Mouse (Mus musculus): ENCODE results near the gene Eif3g. TPM values are rescaled to one million over a fixed set of nuclear protein-coding genes. Genes with fewer than 3 reads are reported as not detected.

Eif3g gene
- total RNA-seq (2021) = 100 to 1,000 TPM; 109 to 113 TPM

DNA sequence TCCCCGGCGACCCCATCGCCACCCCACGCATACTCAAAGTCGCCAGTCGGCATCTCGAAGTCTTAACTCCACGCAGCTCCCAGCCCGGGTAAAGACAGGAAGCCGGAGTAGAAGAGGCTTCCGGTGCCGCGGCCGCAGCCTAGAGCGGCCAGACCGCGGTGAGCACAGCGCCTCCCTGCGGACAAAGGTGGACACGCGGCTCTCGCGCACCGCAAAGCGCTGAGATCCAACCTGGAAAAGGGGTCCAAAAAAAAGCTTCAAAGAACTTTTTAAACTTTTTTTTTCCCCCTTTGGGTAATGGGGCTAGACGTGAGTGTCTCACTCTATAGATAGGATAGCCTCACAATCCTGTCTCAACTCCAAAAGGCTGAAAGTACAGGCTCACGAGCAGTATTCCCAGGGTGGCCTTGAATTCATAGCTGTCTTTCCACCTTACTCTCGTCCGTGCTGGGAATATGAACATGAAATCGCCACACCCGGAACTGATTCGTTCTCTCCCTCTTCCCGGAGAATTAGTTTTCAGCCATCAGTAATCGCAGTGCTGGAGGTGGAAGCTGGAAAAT, at the start of gene Eif3g:
Gene Eif3g (minus strand): TSS at position 113 of the 563 bp plus-strand sequence.
- DNase-seq = peak; percentile 88 to 91
- intact Hi-C loops (cut with DNase I) = no loop called here

DNA sequence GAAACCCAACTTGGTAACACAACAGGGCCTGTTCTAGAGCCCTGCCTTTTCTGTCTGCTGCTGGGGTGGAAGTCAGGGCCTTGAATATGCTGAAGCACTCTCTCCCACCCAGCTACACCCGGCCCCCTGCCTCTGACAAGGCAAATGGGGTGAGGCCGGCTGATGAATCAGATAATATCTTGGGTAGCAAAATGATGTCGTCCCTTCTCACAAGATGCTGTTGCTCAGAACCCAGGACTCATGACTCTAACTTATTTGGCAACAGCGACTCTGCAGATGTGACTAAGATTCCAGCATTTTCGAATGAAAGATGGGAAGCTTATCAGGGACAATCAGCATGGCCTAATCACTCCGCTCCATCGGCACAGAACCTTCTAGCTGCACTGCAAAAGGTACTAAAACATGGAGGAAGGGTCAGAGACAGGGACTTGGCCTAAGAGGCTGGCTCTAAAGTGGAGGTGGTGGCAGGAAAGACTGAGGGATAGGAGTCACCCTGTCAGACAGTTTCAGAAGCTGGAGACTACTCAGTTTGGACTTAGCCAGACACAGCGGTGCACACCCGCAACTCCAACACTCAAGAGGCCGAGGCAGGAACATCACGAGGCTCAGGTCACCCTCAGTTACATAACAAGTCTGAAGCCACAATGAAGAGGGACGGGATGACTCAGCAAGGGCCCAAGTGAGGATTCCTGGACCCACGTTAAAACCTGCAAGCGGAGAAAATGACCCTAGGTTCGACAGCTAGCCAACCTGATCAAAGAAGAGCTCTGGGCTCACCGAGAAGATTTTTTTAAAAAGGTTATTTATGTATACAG, 47.9 kb upstream of the Eif3g start:
- intact Hi-C loops (cut with DNase I) = no loop called here
- DNase-seq = no peak

GRCm38 (mm10) chr9:20944697-20945370, 46.4 kb upstream of the Eif3g start:
- no peak for DNase-seq
- intact Hi-C loops (cut with DNase I) = no loop called here

GRCm38 (mm10) chr9:20943911-20944310, 45.5 kb upstream of the Eif3g start:
- intact Hi-C loops (cut with DNase I) = no loop called here
- no peak for DNase-seq

- peak; percentile 28 to 49 for DNase-seq
- intact Hi-C loops (cut with DNase I) = no loop called here
Measured at GRCm38 (mm10) chr9:20943396-20943795, 45.0 kb upstream of the Eif3g start.

DNA sequence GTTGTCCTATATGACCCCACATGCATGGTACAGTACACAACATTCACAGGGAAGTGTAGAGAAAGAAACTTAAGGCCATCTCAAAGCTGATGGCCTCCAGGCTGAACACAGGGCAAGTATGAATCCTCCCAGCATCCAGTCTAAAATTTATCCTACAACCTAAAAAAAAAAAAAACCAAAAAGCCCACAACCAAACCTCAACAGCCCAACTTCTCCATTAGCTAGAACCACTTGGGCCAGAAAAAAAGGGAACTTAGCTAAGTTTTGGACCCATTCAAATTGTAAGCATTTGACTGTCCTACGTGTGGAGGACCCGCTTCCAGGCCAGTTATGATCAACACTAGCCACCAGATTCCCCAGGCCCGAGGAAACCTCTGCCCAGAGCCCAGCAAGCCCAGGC, 24.8 kb upstream of the Eif3g start:
- intact Hi-C loops (cut with DNase I) = no loop called here
- DNase-seq = no peak

DNA sequence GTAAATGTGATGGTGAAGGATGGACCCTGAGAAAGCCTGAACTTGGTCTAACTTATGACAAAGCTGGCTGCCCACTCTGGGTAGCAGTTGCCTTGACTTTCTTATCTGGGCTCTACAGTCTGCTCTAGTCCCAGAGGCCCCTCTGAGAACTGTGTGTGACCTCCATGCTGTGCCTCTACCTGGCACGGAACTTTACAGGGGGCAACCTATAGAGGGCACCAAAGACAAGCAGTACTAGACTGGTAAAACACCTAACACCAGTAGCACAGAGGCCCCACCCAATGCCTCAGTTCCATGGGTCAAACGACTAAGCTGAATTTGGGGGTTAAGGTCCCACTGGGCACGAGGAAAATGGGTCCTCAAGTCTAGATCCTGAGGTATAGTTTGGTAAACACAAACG, 17.7 kb upstream of the Eif3g start:
- intact Hi-C loops (cut with DNase I) = loop anchor here (5.0 kb wide), 1 partner anchor 81 kb away; no protein-coding TSS in a partner anchor
- DNase-seq = peak; percentile 22 to 23

GRCm38 (mm10) chr9:20909948-20910347, 11.5 kb upstream of the Eif3g start:
- peak; percentile 52 to 53 for DNase-seq
- intact Hi-C loops (cut with DNase I) = no loop called here

DNA sequence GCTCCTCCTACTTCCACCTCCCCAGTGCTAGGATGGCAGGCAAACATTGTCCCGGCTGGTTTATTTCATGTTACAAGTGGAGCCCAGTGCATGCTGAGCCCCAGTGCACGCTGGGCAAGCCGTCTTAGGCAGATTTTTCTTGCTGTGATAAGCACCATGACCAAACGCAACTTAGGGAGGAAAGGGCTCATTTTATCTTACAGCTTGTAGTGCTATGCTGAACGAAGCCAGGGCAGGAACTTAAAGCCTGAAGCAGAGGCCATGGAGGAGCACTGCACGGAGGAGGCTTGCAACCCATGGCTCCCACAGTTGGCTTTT, 3.7 kb upstream of the Eif3g start:
- intact Hi-C loops (cut with DNase I) = no loop called here
- DNase-seq = no peak

- intact Hi-C loops (cut with DNase I) = loop anchor here (2.0 kb wide), 2 partner anchors 99 to 235 kb away; no protein-coding TSS in a partner anchor
- DNase-seq = peak; percentile 58 to 73
Measured at GRCm38 (mm10) chr9:20901466-20902173, 3.2 kb upstream of the Eif3g start.

DNA sequence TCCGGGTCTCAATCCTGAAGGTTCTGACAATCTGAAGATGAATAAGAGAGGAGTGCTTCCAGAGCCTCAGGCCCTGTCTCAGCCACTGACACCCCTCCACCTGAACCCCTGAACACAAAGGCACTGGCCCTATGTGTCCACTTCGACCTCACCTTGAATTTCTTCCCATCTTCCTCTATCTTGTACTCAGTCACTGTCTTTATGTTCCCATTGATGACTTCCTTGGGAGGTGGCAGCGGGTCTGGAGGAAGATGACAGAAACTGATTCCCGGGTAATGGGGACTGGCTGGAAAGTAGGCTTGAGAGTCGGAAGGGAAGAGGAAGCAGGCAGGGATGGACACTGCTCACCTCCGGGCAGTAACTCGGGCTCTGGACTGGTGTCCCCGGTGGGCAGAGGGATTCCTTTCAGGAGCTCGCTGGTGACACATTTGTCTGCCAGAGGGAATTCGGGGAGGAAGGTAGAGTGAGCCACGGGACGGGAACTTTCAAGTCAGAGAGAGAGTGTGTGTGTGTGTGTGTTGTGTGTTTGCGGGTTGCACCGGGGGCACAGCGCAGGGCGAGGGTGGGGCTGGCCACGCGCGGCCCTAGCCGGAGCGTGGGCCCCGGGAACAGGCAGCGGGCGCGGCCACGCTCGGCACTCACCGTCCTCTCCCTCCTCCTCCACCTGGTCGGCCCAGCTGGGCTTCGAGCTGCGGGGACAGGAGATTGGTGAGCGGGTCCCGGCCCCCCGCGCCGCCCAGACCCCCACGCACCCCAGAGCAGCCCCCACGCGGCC, 500 bp downstream of the Eif3g start:
- intact Hi-C loops (cut with DNase I) = no loop called here
- no peak for DNase-seq

GRCm38 (mm10) chr9:20895382-20895781, 3.0 kb downstream of the Eif3g start:
- intact Hi-C loops (cut with DNase I) = no loop called here
- DNase-seq = no peak

DNA sequence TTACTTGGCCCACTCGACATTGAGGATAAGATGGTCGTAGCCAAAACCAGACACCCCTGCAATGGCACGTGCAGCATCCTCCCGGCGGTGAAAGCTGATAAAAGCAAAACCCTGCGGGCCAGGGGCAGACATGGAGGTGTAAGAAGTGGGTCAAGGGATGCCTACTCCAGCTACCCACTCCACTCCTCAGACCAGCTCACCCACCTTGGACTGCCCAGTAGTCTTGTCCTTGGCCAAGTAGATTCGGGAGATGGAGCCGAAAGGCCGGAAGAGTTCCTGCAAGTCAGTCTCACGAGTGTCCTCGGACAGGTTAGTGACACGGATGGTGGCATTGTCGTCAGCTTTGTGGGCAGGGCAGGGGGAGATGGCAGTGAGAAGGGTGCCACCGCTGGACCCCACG, 3.8 kb downstream of the Eif3g start:
- DNase-seq = no peak
- intact Hi-C loops (cut with DNase I) = no loop called here

DNA sequence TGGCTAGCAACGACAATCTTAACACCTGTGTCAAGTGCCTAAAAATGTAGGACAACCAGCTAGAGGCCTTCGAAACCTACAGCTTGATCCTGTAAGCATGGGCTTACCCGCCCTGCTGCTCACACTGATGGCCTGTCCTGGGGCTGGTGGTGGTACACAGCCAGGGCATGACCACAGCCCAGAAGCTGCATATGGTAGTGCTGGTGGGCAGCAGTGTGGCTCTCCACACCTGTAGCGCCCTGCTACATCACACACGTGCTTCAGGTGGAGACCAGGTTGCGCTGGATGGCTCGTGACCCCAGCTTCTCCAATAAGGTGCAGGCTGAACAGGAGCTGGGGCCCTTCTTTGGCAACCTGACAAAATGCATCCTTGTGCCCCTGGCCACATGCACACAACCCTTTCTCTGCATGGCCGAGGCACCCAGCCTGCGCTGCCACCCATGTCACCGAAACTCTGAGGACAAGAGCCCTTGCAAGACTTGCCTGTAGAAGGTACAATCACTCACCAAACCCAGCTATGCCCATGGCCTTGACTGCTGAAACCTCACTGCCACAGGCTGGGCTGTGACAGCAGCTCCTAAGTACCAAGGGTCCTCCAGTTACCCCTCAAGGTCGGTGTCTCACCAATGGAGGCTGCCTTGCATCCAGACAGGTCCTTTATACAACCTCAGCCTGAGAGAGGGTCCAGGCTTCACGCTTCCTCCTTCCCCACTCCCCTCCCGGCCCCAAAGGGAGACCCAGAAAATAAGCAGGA, 4.7 kb downstream of the Eif3g start:
- no peak for DNase-seq
- intact Hi-C loops (cut with DNase I) = no loop called here

- intact Hi-C loops (cut with DNase I) = no loop called here
- DNase-seq = no peak
Measured at GRCm38 (mm10) chr9:20893069-20893468, 5.4 kb downstream of the Eif3g start.

GRCm38 (mm10) chr9:20892104-20892653, 6.2 kb downstream of the Eif3g start:
- intact Hi-C loops (cut with DNase I) = no loop called here
- DNase-seq = no peak

GRCm38 (mm10) chr9:20891339-20892103, 6.9 kb downstream of the Eif3g start:
- no peak for DNase-seq
- intact Hi-C loops (cut with DNase I) = no loop called here

DNA sequence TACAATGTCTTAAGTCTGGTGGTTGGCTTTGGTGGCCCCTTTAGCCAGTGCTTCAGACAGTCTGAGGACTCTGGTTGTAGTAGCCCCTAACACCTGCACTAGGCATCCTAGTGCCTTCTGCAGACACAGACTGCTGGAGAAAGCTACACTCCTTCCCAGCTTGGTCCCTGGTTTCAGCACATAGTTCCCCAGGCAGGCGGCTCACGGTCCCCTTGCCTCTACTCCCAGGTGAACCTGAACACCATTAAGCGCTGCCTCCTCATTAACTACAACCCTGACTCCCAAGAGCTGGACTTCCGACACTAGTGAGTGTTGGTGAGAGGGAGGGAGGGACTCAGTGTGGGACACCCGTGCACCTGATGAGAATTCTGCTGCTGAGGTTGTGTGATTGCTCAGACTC, 8.0 kb downstream of the Eif3g start:
- intact Hi-C loops (cut with DNase I) = no loop called here
- DNase-seq = no peak
